Mouse (Mus musculus) lung, postnatal 0 days (tissue): ENCODE data around the gene Ttyh2.

Experiments
- CTCF ChIP-seq: IDR thresholded peaks from 2 replicates; pipeline ENCODE4 v1.5.1; 2016; ENCODE audit warnings: antibody characterized with exemption, mild to moderate bottlenecking
- EP300 ChIP-seq: IDR thresholded peaks from 2 replicates; pipeline ENCODE4 v1.6.1; 2016; ENCODE audit warnings: antibody characterized with exemption, mild to moderate bottlenecking, control low read depth

GRCm38 (mm10) chr11:114683722-114684621, 8.7 kb downstream of the Ttyh2 start:
- TF ChIP-seq CTCF: no peak
- TF ChIP-seq EP300: no peak
